Mouse (Mus musculus): Measurements from ENCODE around the gene Nap1l1.

- no peak for TF ChIP-seq EP300 (IDR thresholded peaks at IDR 0.05; ENCODE audit: insufficient read depth, low read depth, low read length)
- no peak for TF ChIP-seq POLR2A (IDR thresholded peaks at IDR 0.05; ENCODE audit: insufficient read depth, low read length)
- no peak for TF ChIP-seq CTCF (IDR thresholded peaks at IDR 0.05; ENCODE audit: low read depth, low read length)
Observed at GRCm38 (mm10) chr10:111516804-111517436, 43.9 kb downstream of the Nap1l1 start.
